Mouse (Mus musculus) cortical plate, adult 2 months (tissue): ENCODE measurements around the gene Mertk.

Experiments used
- CTCF ChIP-seq: fragments of 200-500 bp; IDR thresholded peaks from 2 replicates; pipeline ENCODE4 v1.5.1; 2011; ENCODE audit warnings: mild to moderate bottlenecking, control low read depth, low read length; ENCODE audit not compliant: insufficient read depth; ENCODE audit errors: extremely low read depth
- POLR2A ChIP-seq: fragments of 200-500 bp; IDR thresholded peaks from 2 replicates; pipeline ENCODE4 v1.6.1; 2011; ENCODE audit warnings: mild to moderate bottlenecking, low read length, control low read depth; ENCODE audit not compliant: insufficient read depth; ENCODE audit errors: extremely low read depth

- no peak for TF ChIP-seq CTCF
- no peak for TF ChIP-seq POLR2A
These were observed 47.9 kb downstream of the Mertk start for GRCm38 (mm10) chr2:128746621-128747151.
